Mouse (Mus musculus): ENCODE results near the gene Klhdc1. TPM values are rescaled to one million over a fixed set of nuclear protein-coding genes. Genes with fewer than 3 reads are reported as not detected.

Klhdc1 gene
- polyA plus RNA-seq, 1 experiment from 2014 or later: 7.8 TPM

GRCm38 (mm10) chr12:69299831-69300230 is 58.9 kb downstream of the Klhdc1 start:
- Histone ChIP-seq H3K4me1 (replicated peaks; ENCODE audit: control insufficient read depth, insufficient read depth, low read length) (peaks cover 19% of the 10 kb centered on the region), H3K4me3 (ENCODE audit: low read length) (no peak overlapping the region), H3K27me3 (ENCODE audit: control insufficient read depth, insufficient read depth, low read depth, low read length) (no peaks in the 10 kb centered on the region), H3K4me2 (ENCODE audit: low read depth, low read length) (no peak overlapping the region), H3K27ac (ENCODE audit: low read length) (no peak overlapping the region), H3K9me3 (ENCODE audit: control insufficient read depth, low read length) (no peaks in the 10 kb centered on the region), H3K36me3 (ENCODE audit: control insufficient read depth, insufficient read depth, low read length) (peaks cover 20% of the 10 kb centered on the region), H3K9ac (ENCODE audit: low read length) (no peak overlapping the region)
- ATAC-seq (ENCODE audit: low read depth): no peak
- 86% methylated on average over 3 of the region's 3 CpGs for WGBS

- WGBS: 93% methylated on average over 2 of the region's 2 CpGs
- H3K4me2 ChIP-seq (ENCODE audit: low read depth, low read length): no peak overlapping the region
- no peak for ATAC-seq (ENCODE audit: low read depth)
These were observed 59.4 kb downstream of the Klhdc1 start for GRCm38 (mm10) chr12:69300391-69300790.

GRCm38 (mm10) chr12:69302171-69302570 is 61.2 kb downstream of the Klhdc1 start:
- no peak overlapping the region for H3K9ac ChIP-seq (ENCODE audit: low read length)
- H3K36me3 ChIP-seq (ENCODE audit: control insufficient read depth, insufficient read depth, low read length): peaks cover 34% of the 10 kb centered on the region
- no peak for ATAC-seq (ENCODE audit: low read depth)
- peaks cover 15% of the 10 kb centered on the region for H3K4me1 ChIP-seq (replicated peaks; ENCODE audit: control insufficient read depth, insufficient read depth, low read length)
- WGBS: 91% methylated on average over 12 of the region's 12 CpGs
- no peaks in the 10 kb centered on the region for H3K9me3 ChIP-seq (ENCODE audit: control insufficient read depth, low read length)
- H3K27ac ChIP-seq (ENCODE audit: low read length): no peak overlapping the region
- H3K27me3 ChIP-seq (ENCODE audit: control insufficient read depth, insufficient read depth, low read depth, low read length): no peaks in the 10 kb centered on the region
- H3K4me2 ChIP-seq (ENCODE audit: low read depth, low read length): no peak overlapping the region
- H3K4me3 ChIP-seq (ENCODE audit: low read length): no peak overlapping the region

More at GRCm38 (mm10) chr12:69300391-69300790, 59.4 kb downstream of the Klhdc1 start:
- Histone ChIP-seq H3K27me3 (ENCODE audit: control insufficient read depth, insufficient read depth, low read depth, low read length) (no peaks in the 10 kb centered on the region), H3K36me3 (ENCODE audit: control insufficient read depth, insufficient read depth, low read length) (peaks cover 24% of the 10 kb centered on the region), H3K4me1 (replicated peaks; ENCODE audit: control insufficient read depth, insufficient read depth, low read length) (peaks cover 19% of the 10 kb centered on the region), H3K4me3 (ENCODE audit: low read length) (no peak overlapping the region), H3K9me3 (ENCODE audit: control insufficient read depth, low read length) (no peaks in the 10 kb centered on the region), H3K27ac (ENCODE audit: low read length) (no peak overlapping the region), H3K9ac (ENCODE audit: low read length) (no peak overlapping the region)

GRCm38 (mm10) chr12:69304051-69304450 is 63.1 kb downstream of the Klhdc1 start:
- no peak overlapping the region for H3K4me2 ChIP-seq (ENCODE audit: low read depth, low read length)
- ATAC-seq (ENCODE audit: low read depth): no peak
- H3K27me3 ChIP-seq (ENCODE audit: control insufficient read depth, insufficient read depth, low read depth, low read length): no peaks in the 10 kb centered on the region
- peaks cover 49% of the 10 kb centered on the region for H3K36me3 ChIP-seq (ENCODE audit: control insufficient read depth, insufficient read depth, low read length)
- H3K4me3 ChIP-seq (ENCODE audit: low read length): no peak overlapping the region
- no peaks in the 10 kb centered on the region for H3K9me3 ChIP-seq (ENCODE audit: control insufficient read depth, low read length)
- H3K27ac ChIP-seq (ENCODE audit: low read length): no peak overlapping the region
- H3K9ac ChIP-seq (ENCODE audit: low read length): no peak overlapping the region
- WGBS: 75% methylated on average over 2 of the region's 2 CpGs
- peaks cover 4% of the 10 kb centered on the region for H3K4me1 ChIP-seq (replicated peaks; ENCODE audit: control insufficient read depth, insufficient read depth, low read length)

- Histone ChIP-seq H3K36me3 (ENCODE audit: control insufficient read depth, insufficient read depth, low read length) (peaks cover 69% of the 10 kb centered on the region), H3K4me3 (ENCODE audit: low read length) (no peak overlapping the region), H3K4me2 (ENCODE audit: low read depth, low read length) (no peak overlapping the region), H3K27me3 (ENCODE audit: control insufficient read depth, insufficient read depth, low read depth, low read length) (no peaks in the 10 kb centered on the region), H3K9ac (ENCODE audit: low read length) (no peak overlapping the region), H3K4me1 (replicated peaks; ENCODE audit: control insufficient read depth, insufficient read depth, low read length) (no peaks in the 10 kb centered on the region), H3K9me3 (ENCODE audit: control insufficient read depth, low read length) (no peaks in the 10 kb centered on the region), H3K27ac (ENCODE audit: low read length) (no peak overlapping the region)
- 89% methylated on average over 7 of the region's 7 CpGs for WGBS
- no peak for ATAC-seq (ENCODE audit: low read depth)
These were observed 65.4 kb downstream of the Klhdc1 start for GRCm38 (mm10) chr12:69306333-69306732.

GRCm38 (mm10) chr12:69309659-69310058 is 68.7 kb downstream of the Klhdc1 start:
- no peak overlapping the region for H3K9ac ChIP-seq (ENCODE audit: low read length)
- WGBS: 92% methylated on average over 4 of the region's 4 CpGs
- H3K4me1 ChIP-seq (replicated peaks; ENCODE audit: control insufficient read depth, insufficient read depth, low read length): no peaks in the 10 kb centered on the region
- H3K9me3 ChIP-seq (ENCODE audit: control insufficient read depth, low read length): no peaks in the 10 kb centered on the region
- no peaks in the 10 kb centered on the region for H3K27me3 ChIP-seq (ENCODE audit: control insufficient read depth, insufficient read depth, low read depth, low read length)
- H3K27ac ChIP-seq (ENCODE audit: low read length): no peak overlapping the region
- no peak overlapping the region for H3K4me3 ChIP-seq (ENCODE audit: low read length)
- ATAC-seq (ENCODE audit: low read depth): no peak
- peaks cover 61% of the 10 kb centered on the region for H3K36me3 ChIP-seq (ENCODE audit: control insufficient read depth, insufficient read depth, low read length)
- H3K4me2 ChIP-seq (ENCODE audit: low read depth, low read length): no peak overlapping the region

- Histone ChIP-seq H3K9me3 (ENCODE audit: control insufficient read depth, low read length) (no peaks in the 10 kb centered on the region), H3K36me3 (ENCODE audit: control insufficient read depth, insufficient read depth, low read length) (peaks cover 29% of the 10 kb centered on the region), H3K4me3 (ENCODE audit: low read length) (no peak overlapping the region), H3K27me3 (ENCODE audit: control insufficient read depth, insufficient read depth, low read depth, low read length) (no peaks in the 10 kb centered on the region), H3K9ac (ENCODE audit: low read length) (no peak overlapping the region), H3K4me1 (replicated peaks; ENCODE audit: control insufficient read depth, insufficient read depth, low read length) (no peaks in the 10 kb centered on the region), H3K27ac (ENCODE audit: low read length) (no peak overlapping the region), H3K4me2 (ENCODE audit: low read depth, low read length) (no peak overlapping the region)
- no peak for ATAC-seq (ENCODE audit: low read depth)
These were observed 77.5 kb downstream of the Klhdc1 start for GRCm38 (mm10) chr12:69318431-69318830.

GRCm38 (mm10) chr12:69331187-69331586 is 90.2 kb downstream of the Klhdc1 start:
- no peak for ATAC-seq (ENCODE audit: low read depth)
- WGBS: 85% methylated on average over 3 of the region's 3 CpGs
- Histone ChIP-seq H3K4me2 (ENCODE audit: low read depth, low read length) (no peak overlapping the region), H3K4me1 (replicated peaks; ENCODE audit: control insufficient read depth, insufficient read depth, low read length) (no peaks in the 10 kb centered on the region), H3K36me3 (ENCODE audit: control insufficient read depth, insufficient read depth, low read length) (peaks cover 21% of the 10 kb centered on the region), H3K27me3 (ENCODE audit: control insufficient read depth, insufficient read depth, low read depth, low read length) (no peaks in the 10 kb centered on the region), H3K9me3 (ENCODE audit: control insufficient read depth, low read length) (no peaks in the 10 kb centered on the region), H3K27ac (ENCODE audit: low read length) (no peak overlapping the region), H3K4me3 (ENCODE audit: low read length) (no peak overlapping the region), H3K9ac (ENCODE audit: low read length) (no peak overlapping the region)

- Histone ChIP-seq H3K27ac (ENCODE audit: low read length) (no peak overlapping the region), H3K9me3 (ENCODE audit: control insufficient read depth, low read length) (no peaks in the 10 kb centered on the region), H3K9ac (ENCODE audit: low read length) (no peak overlapping the region), H3K4me2 (ENCODE audit: low read depth, low read length) (no peak overlapping the region), H3K4me1 (replicated peaks; ENCODE audit: control insufficient read depth, insufficient read depth, low read length) (no peaks in the 10 kb centered on the region), H3K27me3 (ENCODE audit: control insufficient read depth, insufficient read depth, low read depth, low read length) (no peaks in the 10 kb centered on the region), H3K4me3 (ENCODE audit: low read length) (no peak overlapping the region), H3K36me3 (ENCODE audit: control insufficient read depth, insufficient read depth, low read length) (peaks cover 25% of the 10 kb centered on the region)
- 92% methylated on average over 1 of the region's 1 CpGs for WGBS
- no peak for ATAC-seq (ENCODE audit: low read depth)
These were observed 91.2 kb downstream of the Klhdc1 start for GRCm38 (mm10) chr12:69332147-69332546.

- Histone ChIP-seq H3K4me3 (ENCODE audit: low read length) (no peak overlapping the region), H3K27ac (ENCODE audit: low read length) (no peak overlapping the region), H3K4me2 (ENCODE audit: low read depth, low read length) (no peak overlapping the region), H3K4me1 (replicated peaks; ENCODE audit: control insufficient read depth, insufficient read depth, low read length) (no peaks in the 10 kb centered on the region), H3K9ac (ENCODE audit: low read length) (no peak overlapping the region), H3K36me3 (ENCODE audit: control insufficient read depth, insufficient read depth, low read length) (peaks cover 31% of the 10 kb centered on the region), H3K9me3 (ENCODE audit: control insufficient read depth, low read length) (no peaks in the 10 kb centered on the region), H3K27me3 (ENCODE audit: control insufficient read depth, insufficient read depth, low read depth, low read length) (no peaks in the 10 kb centered on the region)
- no peak for ATAC-seq (ENCODE audit: low read depth)
- 87% methylated on average over 2 of the region's 2 CpGs for WGBS
These were observed 92.6 kb downstream of the Klhdc1 start for GRCm38 (mm10) chr12:69333547-69333946.

Measured in lung, embryonic 16.5 days (tissue).